In genomic region chr11:98839402-98839801, GRCm38 (mm10) we compare ENCODE assay signal across 15 mouse cellular contexts. TPM values are rescaled to one million over a fixed set of nuclear protein-coding genes. Genes with fewer than 3 reads are reported as not detected.
DNase-seq lines count a peak whose midpoint lies in the region; ATAC-seq lines count a peak whose summit lies in the region.
"Had no signal": no experiment of that assay in that cellular context is flagged by ENCODE, and none has a peak within 500 bp of the region (broad histone marks: within the 10 kb centered on the region; RNA-seq: fewer than 3 reads in every experiment).

No protein-coding gene starts in this region.

- H3K9me3 ChIP-seq in embryonic facial prominence, embryonic 13.5 days = no peaks in the 10 kb centered on the region
- H3K9me3 ChIP-seq in embryonic facial prominence, embryonic 10.5 days = no peaks in the 10 kb centered on the region
- H3K9me3 ChIP-seq in midbrain, embryonic 16.5 days (replicated peaks; ENCODE audit: control insufficient read depth, low read length, poor library complexity, severe bottlenecking) = no peaks in the 10 kb centered on the region
- no peaks in the 10 kb centered on the region for H3K9me3 ChIP-seq in midbrain, embryonic 11.5 days (ENCODE audit: control insufficient read depth, low read length)
- H3K9me3 ChIP-seq: forebrain, embryonic 13.5 days; hindbrain, embryonic 12.5 days had no signal

- 44% methylated on average over 6 of the region's 6 CpGs for WGBS in embryonic facial prominence, embryonic 13.5 days
- WGBS in embryonic facial prominence, embryonic 10.5 days = 38% methylated on average over 6 of the region's 6 CpGs
- 58% methylated on average over 6 of the region's 6 CpGs for WGBS in midbrain, embryonic 16.5 days
- WGBS in midbrain, embryonic 11.5 days = 51% methylated on average over 6 of the region's 6 CpGs

- peak overlapping the region; percentile 30 for H3K4me2 ChIP-seq in embryonic facial prominence, embryonic 13.5 days
- H3K4me2 ChIP-seq in midbrain, embryonic 16.5 days (ENCODE audit: low read length) = no peak overlapping the region
- no peak overlapping the region for H3K4me2 ChIP-seq in midbrain, embryonic 11.5 days
- H3K4me2 ChIP-seq: forebrain, embryonic 13.5 days; hindbrain, embryonic 12.5 days had no signal

- 0 out of 2 replicates have a peak overlapping the region, but pooled peaks have one; percentile 12 for H3K9ac ChIP-seq in embryonic facial prominence, embryonic 13.5 days
- peak overlapping the region; percentile 45; the same call in 1 of the 2 replicates for H3K9ac ChIP-seq in midbrain, embryonic 16.5 days (ENCODE audit: low read depth, low read length)
- no peak overlapping the region for H3K9ac ChIP-seq in midbrain, embryonic 11.5 days (ENCODE audit: low read length)
- H3K9ac ChIP-seq: forebrain, embryonic 13.5 days; hindbrain, embryonic 12.5 days had no signal

- H3K36me3 ChIP-seq in embryonic facial prominence, embryonic 13.5 days = 0 out of 2 replicates have a peak, but pooled peaks cover 6% of the 10 kb centered on the region
- H3K36me3 ChIP-seq in embryonic facial prominence, embryonic 10.5 days (replicated peaks) = peaks cover 5% of the 10 kb centered on the region
- no peaks in the 10 kb centered on the region for H3K36me3 ChIP-seq in midbrain, embryonic 16.5 days (ENCODE audit: control insufficient read depth, insufficient read depth, low read length)
- no peaks in the 10 kb centered on the region for H3K36me3 ChIP-seq in midbrain, embryonic 11.5 days (ENCODE audit: control insufficient read depth, insufficient read depth, low read length)

- peaks cover 34% of the 10 kb centered on the region for H3K27me3 ChIP-seq in embryonic facial prominence, embryonic 13.5 days
- peaks cover 47% of the 10 kb centered on the region for H3K27me3 ChIP-seq in embryonic facial prominence, embryonic 10.5 days (replicated peaks; ENCODE audit: low read depth, poor library complexity, severe bottlenecking)
- no peaks in the 10 kb centered on the region for H3K27me3 ChIP-seq in midbrain, embryonic 16.5 days (ENCODE audit: control insufficient read depth, insufficient read depth, low read depth, low read length)
- H3K27me3 ChIP-seq in midbrain, embryonic 11.5 days (ENCODE audit: control insufficient read depth, insufficient read depth, low read length) = peaks cover 15% of the 10 kb centered on the region
- H3K27me3 ChIP-seq: Patski had no signal

- no peak overlapping the region for H3K27ac ChIP-seq in embryonic facial prominence, embryonic 13.5 days
- H3K27ac ChIP-seq in embryonic facial prominence, embryonic 10.5 days (replicated peaks) = no peak overlapping the region
- H3K27ac ChIP-seq in midbrain, embryonic 16.5 days (ENCODE audit: low read length) = no peak overlapping the region
- no peak overlapping the region for H3K27ac ChIP-seq in midbrain, embryonic 11.5 days (ENCODE audit: low read depth, low read length)
- H3K27ac ChIP-seq: forebrain, embryonic 13.5 days; heart, adult 2 months; hindbrain, embryonic 12.5 days; macrophage had no signal

- no peak overlapping the region for H3K4me3 ChIP-seq in embryonic facial prominence, embryonic 13.5 days
- H3K4me3 ChIP-seq in embryonic facial prominence, embryonic 10.5 days = no peak overlapping the region
- H3K4me3 ChIP-seq in midbrain, embryonic 16.5 days (ENCODE audit: low read depth, low read length) = no peak overlapping the region
- H3K4me3 ChIP-seq in midbrain, embryonic 11.5 days (ENCODE audit: low read depth, low read length) = no peak overlapping the region
- H3K4me3 ChIP-seq: forebrain, embryonic 13.5 days; heart, adult 2 months; hindbrain, embryonic 12.5 days had no signal

- DNase-seq in embryonic facial prominence, embryonic 10.5 days (ENCODE audit: low spot score) = no peak
- no peak for DNase-seq in midbrain, embryonic 11.5 days (ENCODE audit: low spot score, missing footprints)
- DNase-seq in kidney, adult 9 months = peak; percentile 32
- peak; percentile 88 for DNase-seq in urinary bladder, postnatal 14 days (ENCODE audit: low spot score)
- no peak for DNase-seq in left cerebral cortex, postnatal 25 days (ENCODE audit: low spot score in 2 of 2)
- no peak for DNase-seq in spleen, postnatal 14 days (ENCODE audit: low spot score in 2 of 2)
- DNase-seq: adrenal gland, postnatal 25 days; heart, adult 2 months; right cerebral cortex, postnatal 4 days had no signal

- H3K4me1 ChIP-seq in embryonic facial prominence, embryonic 13.5 days = peaks cover 38% of the 10 kb centered on the region
- H3K4me1 ChIP-seq in embryonic facial prominence, embryonic 10.5 days = peaks cover 47% of the 10 kb centered on the region
- peaks cover 18% of the 10 kb centered on the region; the same call in 1 of the 2 replicates for H3K4me1 ChIP-seq in midbrain, embryonic 16.5 days (ENCODE audit: control insufficient read depth, insufficient read depth, low read length)
- peaks cover 24% of the 10 kb centered on the region for H3K4me1 ChIP-seq in midbrain, embryonic 11.5 days (ENCODE audit: control insufficient read depth, insufficient read depth, low read length)

- no peak for ATAC-seq in embryonic facial prominence, embryonic 13.5 days (ENCODE audit: insufficient number of reproducible peaks, insufficient read depth, low FRiP score, low TSS enrichment, low read depth)
- no peak for ATAC-seq in midbrain, embryonic 16.5 days
- ATAC-seq in midbrain, embryonic 11.5 days (ENCODE audit: low FRiP score) = no peak
- ATAC-seq: forebrain, embryonic 13.5 days; Patski had no signal

- intact Hi-C loops in left cerebral cortex, postnatal 25 days (cut with DNase I) = loop anchor here (5.0 kb wide), 1 partner anchor 142 kb away; no protein-coding TSS in a partner anchor

RNA-seq across cellular contexts. Expression of gene Rapgefl1, which starts 2.8 kb away (rescaled TPM):
- polyA plus RNA-seq in embryonic facial prominence, embryonic 13.5 days (2015; fragmentation: Nextera tagmentation; extraction: Ambion mirVana) = 3.9 and 4.7 TPM in 2 replicates
- 1.4 and 1.8 TPM in 2 replicates for polyA plus RNA-seq in embryonic facial prominence, embryonic 10.5 days (2016; fragmentation: Nextera tagmentation; extraction: Ambion mirVana)
- polyA plus RNA-seq in midbrain, embryonic 16.5 days (2015; fragmentation: Nextera tagmentation; extraction: Ambion mirVana) = 9.6 and 10.6 TPM in 2 replicates
- polyA plus RNA-seq in midbrain, embryonic 11.5 days (2014; fragmentation: Nextera tagmentation; extraction: Ambion mirVana) = 1.6 and 1.8 TPM in 2 replicates
- 100 to 1,000 TPM; 138 to 148 TPM for total RNA-seq in left cerebral cortex, postnatal 25 days (2021)

RNA-seq across cellular contexts. Expression of gene Wipf2, which starts 24.0 kb away (rescaled TPM):
- 6.3 and 6.8 TPM in 2 replicates for polyA plus RNA-seq in embryonic facial prominence, embryonic 13.5 days (2015; fragmentation: Nextera tagmentation; extraction: Ambion mirVana)
- 5.0 and 5.4 TPM in 2 replicates for polyA plus RNA-seq in embryonic facial prominence, embryonic 10.5 days (2016; fragmentation: Nextera tagmentation; extraction: Ambion mirVana)
- polyA plus RNA-seq in midbrain, embryonic 16.5 days (2015; fragmentation: Nextera tagmentation; extraction: Ambion mirVana) = 4.5 and 4.7 TPM in 2 replicates
- polyA plus RNA-seq in midbrain, embryonic 11.5 days (2014; fragmentation: Nextera tagmentation; extraction: Ambion mirVana) = 4.4 and 5.9 TPM in 2 replicates
- total RNA-seq in left cerebral cortex, postnatal 25 days (2021) = 10 to 100 TPM; 61.3 to 63.3 TPM

RNA-seq across cellular contexts. Expression of gene Casc3, which starts 34.7 kb away (rescaled TPM):
- polyA plus RNA-seq in embryonic facial prominence, embryonic 13.5 days (2015; fragmentation: Nextera tagmentation; extraction: Ambion mirVana) = 39.0 and 40.3 TPM in 2 replicates
- 47.5 and 48.3 TPM in 2 replicates for polyA plus RNA-seq in embryonic facial prominence, embryonic 10.5 days (2016; fragmentation: Nextera tagmentation; extraction: Ambion mirVana)
- 47.0 and 51.7 TPM in 2 replicates for polyA plus RNA-seq in midbrain, embryonic 16.5 days (2015; fragmentation: Nextera tagmentation; extraction: Ambion mirVana)
- polyA plus RNA-seq in midbrain, embryonic 11.5 days (2014; fragmentation: Nextera tagmentation; extraction: Ambion mirVana) = 51.9 and 53.1 TPM in 2 replicates
- total RNA-seq in left cerebral cortex, postnatal 25 days (2021) = 10 to 100 TPM; 53.9 to 54.7 TPM

RNA-seq across cellular contexts. Expression of gene Msl1, which starts 44.1 kb away (rescaled TPM):
- polyA plus RNA-seq in embryonic facial prominence, embryonic 13.5 days (2015; fragmentation: Nextera tagmentation; extraction: Ambion mirVana) = 31.5 and 33.0 TPM in 2 replicates
- 23.4 and 23.5 TPM in 2 replicates for polyA plus RNA-seq in embryonic facial prominence, embryonic 10.5 days (2016; fragmentation: Nextera tagmentation; extraction: Ambion mirVana)
- 29.2 and 33.2 TPM in 2 replicates for polyA plus RNA-seq in midbrain, embryonic 16.5 days (2015; fragmentation: Nextera tagmentation; extraction: Ambion mirVana)
- polyA plus RNA-seq in midbrain, embryonic 11.5 days (2014; fragmentation: Nextera tagmentation; extraction: Ambion mirVana) = 24.0 and 25.1 TPM in 2 replicates
- 100 to 1,000 TPM; 190 to 193 TPM for total RNA-seq in left cerebral cortex, postnatal 25 days (2021)

Comparison
In these comparisons a context has a peak if more than half of its experiments do, and no peak if none do; other contexts are left out.
1. DNase-seq: peak in kidney, adult 9 months (single experiment) and urinary bladder, postnatal 14 days (single experiment); none in embryonic facial prominence, embryonic 10.5 days (single experiment), midbrain, embryonic 11.5 days (single experiment), left cerebral cortex, postnatal 25 days (0 of 2) and spleen, postnatal 14 days (0 of 2).